Mouse (Mus musculus): ENCODE measurements around the gene Cdkn1b. TPM values are rescaled to one million over a fixed set of nuclear protein-coding genes. Genes with fewer than 3 reads are reported as not detected.

Gene Cdkn1b
- polyA plus RNA-seq, 1 experiment from 2014 or later = 14.4 TPM

GRCm38 (mm10) chr6:134877892-134878291 is 42.3 kb upstream of the Cdkn1b start:
- WGBS = 77% methylated on average over 1 of the region's 1 CpGs
- Histone ChIP-seq H3K4me2 (replicated peaks; ENCODE audit: low read depth) (no peak overlapping the region), H3K36me3 (ENCODE audit: control insufficient read depth, insufficient read depth, low read length) (no peaks in the 10 kb centered on the region), H3K27ac (replicated peaks) (no peak overlapping the region), H3K4me1 (replicated peaks; ENCODE audit: control insufficient read depth, insufficient read depth) (no peaks in the 10 kb centered on the region), H3K9me3 (ENCODE audit: control insufficient read depth, low read length) (no peaks in the 10 kb centered on the region), H3K27me3 (ENCODE audit: control insufficient read depth, insufficient read depth, low read length) (no peaks in the 10 kb centered on the region), H3K9ac (ENCODE audit: low read length) (no peak overlapping the region), H3K4me3 (ENCODE audit: low read depth, low read length) (no peak overlapping the region)
- no peak for ATAC-seq (ENCODE audit: low FRiP score, low TSS enrichment)
- DNase-seq (ENCODE audit: low spot score) = no peak
- TF ChIP-seq EP300 (optimal IDR thresholded peaks at IDR 0.05) = no peak
- TF ChIP-seq CTCF (IDR thresholded peaks at IDR 0.05; ENCODE audit: low read depth) = no peak

- H3K9me3 ChIP-seq (ENCODE audit: control insufficient read depth, low read length) = no peaks in the 10 kb centered on the region
- DNase-seq (ENCODE audit: low spot score) = no peak
- H3K9ac ChIP-seq (ENCODE audit: low read length) = no peak overlapping the region
- 66% methylated on average over 5 of the region's 5 CpGs for WGBS
- H3K4me3 ChIP-seq (ENCODE audit: low read depth, low read length) = no peak overlapping the region
- no peaks in the 10 kb centered on the region for H3K27me3 ChIP-seq (ENCODE audit: control insufficient read depth, insufficient read depth, low read length)
- H3K4me2 ChIP-seq (replicated peaks; ENCODE audit: low read depth) = no peak overlapping the region
- H3K36me3 ChIP-seq (ENCODE audit: control insufficient read depth, insufficient read depth, low read length) = no peaks in the 10 kb centered on the region
- no peak for ATAC-seq (ENCODE audit: low FRiP score, low TSS enrichment)
- TF ChIP-seq EP300 (optimal IDR thresholded peaks at IDR 0.05) (no peak), CTCF (IDR thresholded peaks at IDR 0.05; ENCODE audit: low read depth) (no peak)
- H3K4me1 ChIP-seq (replicated peaks; ENCODE audit: control insufficient read depth, insufficient read depth) = no peaks in the 10 kb centered on the region
- H3K27ac ChIP-seq (replicated peaks) = no peak overlapping the region
Observed at GRCm38 (mm10) chr6:134879556-134879955, 40.6 kb upstream of the Cdkn1b start.

- TF ChIP-seq CTCF (IDR thresholded peaks at IDR 0.05; ENCODE audit: low read depth) (no peak), EP300 (optimal IDR thresholded peaks at IDR 0.05) (no peak)
- Histone ChIP-seq H3K9ac (ENCODE audit: low read length) (no peak overlapping the region), H3K27me3 (ENCODE audit: control insufficient read depth, insufficient read depth, low read length) (no peaks in the 10 kb centered on the region), H3K4me2 (replicated peaks; ENCODE audit: low read depth) (no peak overlapping the region), H3K4me3 (ENCODE audit: low read depth, low read length) (no peak overlapping the region), H3K4me1 (replicated peaks; ENCODE audit: control insufficient read depth, insufficient read depth) (no peaks in the 10 kb centered on the region), H3K36me3 (ENCODE audit: control insufficient read depth, insufficient read depth, low read length) (no peaks in the 10 kb centered on the region), H3K27ac (replicated peaks) (no peak overlapping the region), H3K9me3 (ENCODE audit: control insufficient read depth, low read length) (no peaks in the 10 kb centered on the region)
- no peak for ATAC-seq (ENCODE audit: low FRiP score, low TSS enrichment)
- DNase-seq (ENCODE audit: low spot score) = no peak
- WGBS = 63% methylated on average over 2 of the region's 2 CpGs
Observed at GRCm38 (mm10) chr6:134880046-134880445, 40.2 kb upstream of the Cdkn1b start.

GRCm38 (mm10) chr6:134883661-134884060 is 36.5 kb upstream of the Cdkn1b start:
- H3K36me3 ChIP-seq (ENCODE audit: control insufficient read depth, insufficient read depth, low read length) = no peaks in the 10 kb centered on the region
- TF ChIP-seq CTCF (IDR thresholded peaks at IDR 0.05; ENCODE audit: low read depth) (no peak), EP300 (optimal IDR thresholded peaks at IDR 0.05) (no peak)
- WGBS = 83% methylated on average over 4 of the region's 4 CpGs

GRCm38 (mm10) chr6:134885515-134885914 is 34.7 kb upstream of the Cdkn1b start:
- Histone ChIP-seq H3K36me3 (ENCODE audit: control insufficient read depth, insufficient read depth, low read length) (no peaks in the 10 kb centered on the region), H3K27me3 (ENCODE audit: control insufficient read depth, insufficient read depth, low read length) (no peaks in the 10 kb centered on the region), H3K4me2 (replicated peaks; ENCODE audit: low read depth) (no peak overlapping the region), H3K4me1 (replicated peaks; ENCODE audit: control insufficient read depth, insufficient read depth) (no peaks in the 10 kb centered on the region), H3K9me3 (ENCODE audit: control insufficient read depth, low read length) (no peaks in the 10 kb centered on the region), H3K27ac (replicated peaks) (no peak overlapping the region), H3K4me3 (ENCODE audit: low read depth, low read length) (no peak overlapping the region), H3K9ac (ENCODE audit: low read length) (no peak overlapping the region)
- no peak for TF ChIP-seq CTCF (IDR thresholded peaks at IDR 0.05; ENCODE audit: low read depth)
- TF ChIP-seq EP300 (optimal IDR thresholded peaks at IDR 0.05) = no peak
- no peak for ATAC-seq (ENCODE audit: low FRiP score, low TSS enrichment)
- no peak for DNase-seq (ENCODE audit: low spot score)
- 94% methylated on average over 2 of the region's 2 CpGs for WGBS

More at GRCm38 (mm10) chr6:134883661-134884060, 36.5 kb upstream of the Cdkn1b start:
- no peak for DNase-seq (ENCODE audit: low spot score)
- Histone ChIP-seq H3K27me3 (ENCODE audit: control insufficient read depth, insufficient read depth, low read length) (no peaks in the 10 kb centered on the region), H3K27ac (replicated peaks) (no peak overlapping the region), H3K4me1 (replicated peaks; ENCODE audit: control insufficient read depth, insufficient read depth) (no peaks in the 10 kb centered on the region), H3K9ac (ENCODE audit: low read length) (no peak overlapping the region), H3K4me2 (replicated peaks; ENCODE audit: low read depth) (no peak overlapping the region), H3K9me3 (ENCODE audit: control insufficient read depth, low read length) (no peaks in the 10 kb centered on the region), H3K4me3 (ENCODE audit: low read depth, low read length) (no peak overlapping the region)
- no peak for ATAC-seq (ENCODE audit: low FRiP score, low TSS enrichment)

- H3K4me1 ChIP-seq (replicated peaks; ENCODE audit: control insufficient read depth, insufficient read depth) = no peaks in the 10 kb centered on the region
- no peaks in the 10 kb centered on the region for H3K27me3 ChIP-seq (ENCODE audit: control insufficient read depth, insufficient read depth, low read length)
- no peak for ATAC-seq (ENCODE audit: low FRiP score, low TSS enrichment)
Observed at GRCm38 (mm10) chr6:134886475-134886874, 33.7 kb upstream of the Cdkn1b start.

More at GRCm38 (mm10) chr6:134886475-134886874, 33.7 kb upstream of the Cdkn1b start:
- no peak for DNase-seq (ENCODE audit: low spot score)
- Histone ChIP-seq H3K9me3 (ENCODE audit: control insufficient read depth, low read length) (no peaks in the 10 kb centered on the region), H3K36me3 (ENCODE audit: control insufficient read depth, insufficient read depth, low read length) (no peaks in the 10 kb centered on the region), H3K4me2 (replicated peaks; ENCODE audit: low read depth) (no peak overlapping the region), H3K4me3 (ENCODE audit: low read depth, low read length) (no peak overlapping the region), H3K9ac (ENCODE audit: low read length) (no peak overlapping the region), H3K27ac (replicated peaks) (no peak overlapping the region)
- TF ChIP-seq CTCF (IDR thresholded peaks at IDR 0.05; ENCODE audit: low read depth) (no peak), EP300 (optimal IDR thresholded peaks at IDR 0.05) (no peak)
- WGBS = 89% methylated on average over 8 of the region's 8 CpGs

All from stomach, postnatal 0 days (tissue).